Mouse (Mus musculus) ES-E14 (cell line): Measurements from ENCODE around the gene Gm16181. TPM values are rescaled to one million over a fixed set of nuclear protein-coding genes. Genes with fewer than 3 reads are reported as not detected.
"Not testable (repeated sequence)": the region's sequence is repeated elsewhere in the genome, so short reads cannot be mapped to it uniquely, and the experiment has no call there.

Source experiments
- DNase-seq: peaks from one replicate; pipeline ENCODE4 v3.0.0-alpha.2; 2013; ENCODE audit warnings: low read depth, low spot score
- H3K27ac ChIP-seq: 2 replicates; pipeline ENCODE4 v1.5.1; 2012; ENCODE audit warnings: low read depth, mild to moderate bottlenecking, low read length, moderate library complexity, mixed read lengths; ENCODE audit not compliant: poor library complexity, insufficient read depth, severe bottlenecking
- H3K36me3 ChIP-seq: 2 replicates; pipeline ENCODE4 v1.6.1; 2012; ENCODE audit warnings: mild to moderate bottlenecking, low read length, moderate library complexity, mixed read lengths; ENCODE audit not compliant: control insufficient read depth, poor library complexity, insufficient read depth, severe bottlenecking
- H3K4me1 ChIP-seq, 2 experiments: fragments of 150-350 bp in 1 of 2; sonication (generic) in 1 of 2; 2 replicates each; pipeline ENCODE4 v1.6.1; 2012; ENCODE audit warnings: low read length in 2 of 2, mild to moderate bottlenecking in 1 of 2, mixed read lengths in 1 of 2; ENCODE audit not compliant: control insufficient read depth in 2 of 2, insufficient read depth in 2 of 2, poor library complexity in 1 of 2
- H3K4me3 ChIP-seq, 2 experiments: fragments of 150-350 bp in 1 of 2; sonication (generic) in 1 of 2; 2 replicates each; pipeline ENCODE4 v1.5.1; 2012; ENCODE audit warnings: low read length in 2 of 2, low read depth in 1 of 2, mild to moderate bottlenecking in 1 of 2, mixed read lengths in 1 of 2; ENCODE audit not compliant: insufficient read depth in 1 of 2, poor library complexity in 1 of 2, severe bottlenecking in 1 of 2
- H3K9ac ChIP-seq: 2 replicates; pipeline ENCODE4 v1.6.1; 2012; ENCODE audit warnings: low read depth, mild to moderate bottlenecking, low read length, mixed read lengths; ENCODE audit not compliant: poor library complexity, insufficient read depth, severe bottlenecking
- H3K9me3 ChIP-seq: fragments of 150-350 bp; sonication (generic); 2 replicates; pipeline ENCODE4 v1.6.1; 2012; ENCODE audit warnings: low read depth, mild to moderate bottlenecking, low read length; ENCODE audit not compliant: control insufficient read depth, insufficient read depth
- CHD2 ChIP-seq: IDR thresholded peaks from 2 replicates; pipeline ENCODE4 v1.6.1; 2014; ENCODE audit warnings: mild to moderate bottlenecking, low read depth, low read length, inconsistent platforms
- HCFC1 ChIP-seq: IDR thresholded peaks from 2 replicates; pipeline ENCODE4 v1.6.1; 2012; ENCODE audit warnings: low read length, inconsistent platforms, borderline replicate concordance; ENCODE audit not compliant: insufficient read depth
- MAFK ChIP-seq: IDR thresholded peaks from 2 replicates; pipeline ENCODE4 v1.6.1; 2014; ENCODE audit warnings: mild to moderate bottlenecking, low read depth, low read length, inconsistent platforms; ENCODE audit not compliant: insufficient read depth
- ZC3H11A ChIP-seq: IDR thresholded peaks from 2 replicates; pipeline ENCODE4 v1.6.1; 2012; ENCODE audit warnings: low read depth, mild to moderate bottlenecking, inconsistent platforms, low read length, borderline replicate concordance
- ZNF384 ChIP-seq: IDR thresholded peaks from 2 replicates; pipeline ENCODE4 v1.6.1; 2012; ENCODE audit warnings: low read depth, low read length, inconsistent platforms
- in situ Hi-C, 2 experiments: fragments of 600-800 bp; cut with MboI; formaldehyde crosslinking; loops; one replicate each; pipeline ENCODE4 v1.15.1; 2025; ENCODE audit warnings: low sequenced_read_pairs in 2 of 2, inconsistent platforms in 1 of 2; ENCODE audit not compliant: unreplicated experiment in 2 of 2
- total RNA-seq: library from RNA; depleted of rRNA; stranded (reverse); fragments of 300-350 nt; gene quantifications from 2 replicates; pipeline ENCODE4 v1.2.3, GENCODE M21; 2012

Gene Gm16181
- total RNA-seq, 1 experiment = not detected

GRCm38 (mm10) chr17:35231022-35231421, 10.4 kb downstream of the Gm16181 start:
- TF ChIP-seq CHD2 (no peak), ZNF384 (no peak), HCFC1 (no peak), ZC3H11A (no peak), MAFK (no peak)
- no peak for DNase-seq
- H3K9ac ChIP-seq = no peak overlapping the region
- no peak overlapping the region for H3K4me3 ChIP-seq
- peaks cover 0 to 2% of the 10 kb centered on the region in 2 experiments; a peak in 1 of 4 replicates for H3K4me1 ChIP-seq
- peaks cover 19% of the 10 kb centered on the region for H3K36me3 ChIP-seq
- H3K9me3 ChIP-seq = no peaks in the 10 kb centered on the region
- no peak overlapping the region for H3K27ac ChIP-seq
- in situ Hi-C loops = loop anchor here (5.0 kb wide), 1 partner anchor 64 kb away; no protein-coding TSS in a partner anchor

GRCm38 (mm10) chr17:35232043-35232442, 11.4 kb downstream of the Gm16181 start:
- Histone ChIP-seq H3K9ac (peak overlapping the region; percentile 35; the same call in 1 of the 2 replicates), H3K9me3 (no peaks in the 10 kb centered on the region), H3K27ac (no peak overlapping the region), H3K36me3 (peaks cover 19% of the 10 kb centered on the region), H3K4me3 (peak overlapping the region in 1 of 2 experiments; percentile 21; a peak in 1 of 4 replicates), H3K4me1 (peaks cover 0 to 2% of the 10 kb centered on the region in 2 experiments; a peak in 1 of 4 replicates)
- TF ChIP-seq CHD2 = no peak
- 0 out of 2 replicates have a peak, but pooled peaks have one; percentile 33 for TF ChIP-seq ZNF384
- no peak for TF ChIP-seq MAFK
- TF ChIP-seq ZC3H11A = peak; percentile 74
- no peak for TF ChIP-seq HCFC1
- in situ Hi-C loops = loop anchor here (5.0 kb wide), 1 partner anchor 65 kb away; no protein-coding TSS in a partner anchor
- DNase-seq = peak; percentile 81

GRCm38 (mm10) chr17:35232659-35233058, 12.0 kb downstream of the Gm16181 start:
- no peak overlapping the region for H3K4me3 ChIP-seq
- no peak overlapping the region for H3K27ac ChIP-seq
- DNase-seq = no peak
- no peaks in the 10 kb centered on the region for H3K9me3 ChIP-seq
- in situ Hi-C loops = loop anchor here (5.0 kb wide), 1 partner anchor 65 kb away; no protein-coding TSS in a partner anchor
- TF ChIP-seq HCFC1 (no peak), ZC3H11A (no peak), CHD2 (no peak), ZNF384 (no peak), MAFK (no peak)
- H3K9ac ChIP-seq = peak overlapping the region; percentile 35; the same call in 1 of the 2 replicates
- peaks cover 0 to 2% of the 10 kb centered on the region in 2 experiments; a peak in 1 of 4 replicates for H3K4me1 ChIP-seq
- H3K36me3 ChIP-seq = peaks cover 19% of the 10 kb centered on the region

- Histone ChIP-seq H3K9ac (peak within 1 kb of the TSS; percentile 35; the same call in 1 of the 2 replicates), H3K4me3 (peak within 1 kb of the TSS; percentile 74 to 76; a peak in 2 of 4 replicates), H3K4me1 (peaks cover 0 to 2% of the 10 kb centered on the region in 2 experiments; a peak in 1 of 4 replicates), H3K36me3 (peaks cover 19% of the 10 kb centered on the region), H3K27ac (no peak within 1 kb of the TSS), H3K9me3 (no peaks in the 10 kb centered on the region)
- TF ChIP-seq ZNF384 (no peak), CHD2 (no peak), MAFK (no peak), ZC3H11A (no peak), HCFC1 (no peak)
- in situ Hi-C loops = loop anchor here (5.0 kb wide), 1 partner anchor 66 kb away; no protein-coding TSS in a partner anchor
- DNase-seq = no peak
These were observed 12.7 kb downstream of the Gm16181 start, which contains the start of gene Atp6v1g2 for GRCm38 (mm10) chr17:35233114-35233980. TSS of gene Atp6v1g2 (plus strand) at chr17:35233660.

GRCm38 (mm10) chr17:35234090-35234489, 13.5 kb downstream of the Gm16181 start:
- in situ Hi-C loops = loop anchor here (5.0 kb wide), 1 partner anchor 67 kb away; no protein-coding TSS in a partner anchor
- not testable (repeated sequence) for DNase-seq, H3K4me1 ChIP-seq, H3K27ac ChIP-seq, H3K9ac ChIP-seq, H3K9me3 ChIP-seq, H3K4me3 ChIP-seq
- peaks cover 16% of the 10 kb centered on the region for H3K36me3 ChIP-seq
